Mouse (Mus musculus) stomach, embryonic 14.5 days (tissue): ENCODE measurements around the gene Gm43518. TPM values are rescaled to one million over a fixed set of nuclear protein-coding genes. Genes with fewer than 3 reads are reported as not detected.
A peak's percentile ranks its signal among the peaks of the same experiment; 100 is the strongest.

ENCODE experiments used
- ATAC-seq: fragments of 200-750 bp; cut with Nextera tagmentation; 2 replicates; pipeline ENCODE4 v1.8.0; 2017; ENCODE audit warnings: low read depth, moderate TSS enrichment; ENCODE audit not compliant: insufficient number of reproducible peaks, insufficient read depth, low FRiP score
- H3K27ac ChIP-seq: fragments of 300-500 bp; sonication (generic); 2 replicates; pipeline ENCODE4 v1.5.1; 2014; ENCODE audit warnings: mild to moderate bottlenecking, low read length, moderate library complexity, mixed read lengths
- H3K27me3 ChIP-seq: fragments of 300-500 bp; sonication (generic); 2 replicates; pipeline ENCODE4 v1.6.1; 2014; ENCODE audit warnings: low read length, control low read depth, mixed read lengths; ENCODE audit not compliant: control insufficient read depth, insufficient read depth
- H3K36me3 ChIP-seq: fragments of 300-500 bp; sonication (generic); 2 replicates; pipeline ENCODE4 v1.6.1; 2014; ENCODE audit warnings: mild to moderate bottlenecking, control low read depth, low read length, moderate library complexity, mixed read lengths; ENCODE audit not compliant: control insufficient read depth, insufficient read depth
- H3K4me1 ChIP-seq: fragments of 300-500 bp; sonication (generic); 2 replicates; pipeline ENCODE4 v1.6.1; 2014; ENCODE audit warnings: low read length, control low read depth, mixed read lengths; ENCODE audit not compliant: control insufficient read depth, insufficient read depth
- H3K4me2 ChIP-seq: fragments of 300-500 bp; sonication (generic); replicated peaks from 2 replicates; pipeline ENCODE4 v1.6.1; 2014; ENCODE audit warnings: low read depth, low read length, control low read depth
- H3K4me3 ChIP-seq: fragments of 300-500 bp; sonication (generic); 2 replicates; pipeline ENCODE4 v1.5.1; 2014; ENCODE audit warnings: low read depth, low read length, control low read depth
- H3K9ac ChIP-seq: fragments of 300-500 bp; sonication (generic); replicated peaks from 2 replicates; pipeline ENCODE4 v1.6.1; 2014; ENCODE audit warnings: low read depth, mild to moderate bottlenecking, control low read depth, low read length, moderate library complexity, mixed read lengths
- H3K9me3 ChIP-seq: fragments of 300-500 bp; sonication (generic); 2 replicates; pipeline ENCODE4 v1.6.1; 2016; ENCODE audit warnings: low read depth, low read length, control low read depth; ENCODE audit not compliant: control insufficient read depth
- WGBS: fragments of 180-500 bp; shearing (Covaris S2); extraction: QIAGEN DNeasy Blood & Tissue Kit; methylation state at CpG from one replicate; pipeline ENCODE4 v1.1.7; 2014; 5-methylcytosine and 5-hydroxymethylcytosine counted together
- polyA plus RNA-seq: library from polyadenylated mRNA; unstranded; fragments of >200 nt; fragmentation: Nextera tagmentation; extraction: Ambion mirVana; gene quantifications from 2 replicates; pipeline ENCODE4 v1.2.1, GENCODE M21; 2014

Gene Gm43518
- polyA plus RNA-seq, 1 experiment from 2014 or later: 4.0 TPM

- H3K27me3 ChIP-seq: peaks cover 10% of the 10 kb centered on the region; the same call in 1 of the 2 replicates
- no peak for ATAC-seq
- peak overlapping the region; percentile 86 for H3K4me2 ChIP-seq
- peak overlapping the region; percentile 65 for H3K4me3 ChIP-seq
- H3K9ac ChIP-seq: no peak overlapping the region; the same call in 1 of the 2 replicates
- no peaks in the 10 kb centered on the region for H3K36me3 ChIP-seq
- 16% methylated on average over 11 of the region's 11 CpGs for WGBS
- H3K27ac ChIP-seq: peak overlapping the region; percentile 15; the same call in 1 of the 2 replicates
- peaks cover 8% of the 10 kb centered on the region for H3K4me1 ChIP-seq
- H3K9me3 ChIP-seq: no peaks in the 10 kb centered on the region
Observed at GRCm38 (mm10) chr5:123974616-123975111, 47.4 kb downstream of the Gm43518 start.

DNA sequence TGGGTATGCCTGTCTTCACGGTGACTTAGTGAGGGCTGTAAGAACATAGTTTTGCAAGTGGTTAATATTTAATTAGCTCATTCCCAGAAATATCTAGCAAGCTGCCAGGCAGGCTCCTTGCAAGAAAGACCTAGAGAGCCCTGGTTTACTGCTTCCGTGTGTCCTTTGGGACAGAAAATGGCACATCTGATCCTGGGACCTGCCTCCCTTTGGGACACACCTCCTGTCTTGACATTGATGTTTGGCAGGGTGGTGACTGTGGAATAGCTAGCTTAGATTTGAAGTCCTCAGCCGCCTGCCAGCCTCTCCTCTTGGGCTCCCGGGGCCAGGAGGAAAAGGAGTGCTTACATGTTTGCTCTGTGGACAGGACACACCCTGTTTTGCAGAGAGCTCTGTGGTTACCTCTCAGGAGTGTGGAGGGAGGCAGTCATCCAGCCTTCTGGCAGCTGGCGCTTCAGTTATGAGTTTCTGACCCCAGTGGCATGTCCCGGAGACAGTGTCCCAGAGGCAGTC is 48.5 kb downstream of the Gm43518 start:
- H3K4me2 ChIP-seq: peak overlapping the region; percentile 86
- no peaks in the 10 kb centered on the region for H3K9me3 ChIP-seq
- 48% methylated on average over 6 of the region's 6 CpGs for whole genome bisulfite sequencing
- ATAC-seq: peak; percentile 57
- 0 out of 2 replicates have a peak overlapping the region, but pooled peaks have one; percentile 65 for H3K4me3 ChIP-seq
- H3K4me1 ChIP-seq: peaks cover 8% of the 10 kb centered on the region
- no peak overlapping the region for H3K9ac ChIP-seq
- H3K27me3 ChIP-seq: peaks cover 10% of the 10 kb centered on the region; the same call in 1 of the 2 replicates
- H3K36me3 ChIP-seq: no peaks in the 10 kb centered on the region
- peak overlapping the region; percentile 72; the same call in 1 of the 2 replicates for H3K27ac ChIP-seq

DNA sequence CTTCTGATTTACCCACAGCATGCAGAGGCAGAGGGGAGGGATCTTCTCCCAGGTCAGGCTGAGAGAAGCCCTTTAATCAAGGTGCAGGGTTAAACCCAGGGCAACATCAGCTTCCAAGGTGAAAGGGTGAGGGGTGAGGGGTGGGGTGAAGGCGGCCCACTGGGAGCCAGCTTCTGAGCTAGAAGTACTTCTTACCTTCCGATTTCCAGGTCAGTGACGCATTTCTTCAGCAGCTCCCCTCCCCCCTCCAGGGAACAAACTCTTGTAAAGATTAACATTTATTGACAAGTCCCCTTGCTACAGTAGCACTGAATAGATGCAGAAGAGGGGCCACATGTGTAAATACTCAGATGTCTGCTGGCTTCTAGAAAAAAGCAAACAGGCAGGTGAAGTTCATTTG is 50.0 kb downstream of the Gm43518 start:
- 0 out of 2 replicates have a peak overlapping the region, but pooled peaks have one; percentile 10 for H3K4me2 ChIP-seq
- WGBS: 33% methylated on average over 3 of the region's 3 CpGs
- peak overlapping the region; percentile 75; the same call in 1 of the 2 replicates for H3K27ac ChIP-seq
- peaks cover 10% of the 10 kb centered on the region; the same call in 1 of the 2 replicates for H3K27me3 ChIP-seq
- no peaks in the 10 kb centered on the region for H3K9me3 ChIP-seq
- H3K4me3 ChIP-seq: no peak overlapping the region
- H3K4me1 ChIP-seq: peaks cover 8% of the 10 kb centered on the region
- no peak overlapping the region for H3K9ac ChIP-seq
- no peaks in the 10 kb centered on the region for H3K36me3 ChIP-seq
- ATAC-seq: no peak

DNA sequence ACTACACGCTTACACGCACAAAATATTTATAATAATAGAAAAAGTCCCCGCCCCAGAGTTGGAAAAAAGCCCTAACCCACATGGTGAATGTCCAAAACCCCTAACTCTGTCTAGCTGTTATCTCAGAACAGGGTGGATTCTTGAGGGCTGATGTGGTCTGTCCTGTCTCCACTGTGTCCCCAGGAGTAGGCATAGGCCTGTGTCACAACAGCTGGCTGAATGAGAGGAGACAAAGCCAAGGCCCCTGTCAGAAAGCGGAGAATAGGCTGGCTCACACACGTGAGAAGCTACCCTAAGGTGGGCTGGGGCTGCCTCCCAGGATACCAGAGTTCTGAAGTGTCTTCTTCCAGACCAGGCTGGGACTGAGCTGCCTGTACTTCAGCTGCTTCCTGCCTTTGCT is 50.9 kb downstream of the Gm43518 start:
- peaks cover 6% of the 10 kb centered on the region; the same call in 1 of the 2 replicates for H3K27me3 ChIP-seq
- H3K4me3 ChIP-seq: no peak overlapping the region
- WGBS: 69% methylated on average over 5 of the region's 5 CpGs
- no peak overlapping the region; the same call in 1 of the 2 replicates for H3K9ac ChIP-seq
- no peaks in the 10 kb centered on the region for H3K36me3 ChIP-seq
- ATAC-seq: no peak
- no peaks in the 10 kb centered on the region for H3K9me3 ChIP-seq
- H3K27ac ChIP-seq: peak overlapping the region; percentile 75; the same call in 1 of the 2 replicates
- H3K4me2 ChIP-seq: no peak overlapping the region
- H3K4me1 ChIP-seq: peaks cover 8% of the 10 kb centered on the region

GRCm38 (mm10) chr5:123979221-123979979 is 52.2 kb downstream of the Gm43518 start:
- no peak overlapping the region for H3K4me3 ChIP-seq
- H3K27me3 ChIP-seq: 0 out of 2 replicates have a peak, but pooled peaks cover 4% of the 10 kb centered on the region
- 74% methylated on average over 18 of the region's 18 CpGs for WGBS
- no peak overlapping the region for H3K4me2 ChIP-seq
- H3K27ac ChIP-seq: 0 out of 2 replicates have a peak overlapping the region, but pooled peaks have one; percentile 33
- no peaks in the 10 kb centered on the region for H3K36me3 ChIP-seq
- no peak overlapping the region for H3K9ac ChIP-seq
- no peaks in the 10 kb centered on the region for H3K9me3 ChIP-seq
- ATAC-seq: no peak
- H3K4me1 ChIP-seq: peaks cover 8% of the 10 kb centered on the region

DNA sequence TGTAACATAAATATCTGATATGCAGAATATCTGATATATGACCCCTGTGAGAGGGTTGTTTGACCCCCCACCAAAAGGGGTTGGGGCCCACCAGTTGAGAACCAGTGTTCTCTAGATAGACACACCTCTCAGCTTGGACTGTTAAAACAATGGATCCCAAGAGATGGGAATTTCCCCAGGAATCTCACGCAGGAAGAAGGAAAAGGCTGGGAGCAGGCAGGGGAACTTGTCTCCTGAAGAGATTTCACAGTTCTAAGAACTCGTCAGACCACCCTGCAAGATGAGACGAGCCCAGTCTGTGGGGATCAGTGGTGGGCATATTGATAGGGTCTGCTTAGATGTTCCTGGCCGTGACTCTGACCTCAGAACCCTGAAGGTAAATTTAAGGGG is 52.8 kb downstream of the Gm43518 start:
- H3K9ac ChIP-seq: no peak overlapping the region
- 49% methylated on average over 4 of the region's 4 CpGs for WGBS
- no peaks in the 10 kb centered on the region for H3K27me3 ChIP-seq
- no peak overlapping the region for H3K27ac ChIP-seq
- ATAC-seq: no peak
- H3K4me3 ChIP-seq: no peak overlapping the region
- peaks cover 8% of the 10 kb centered on the region for H3K4me1 ChIP-seq
- H3K4me2 ChIP-seq: no peak overlapping the region
- no peaks in the 10 kb centered on the region for H3K36me3 ChIP-seq
- H3K9me3 ChIP-seq: no peaks in the 10 kb centered on the region

DNA sequence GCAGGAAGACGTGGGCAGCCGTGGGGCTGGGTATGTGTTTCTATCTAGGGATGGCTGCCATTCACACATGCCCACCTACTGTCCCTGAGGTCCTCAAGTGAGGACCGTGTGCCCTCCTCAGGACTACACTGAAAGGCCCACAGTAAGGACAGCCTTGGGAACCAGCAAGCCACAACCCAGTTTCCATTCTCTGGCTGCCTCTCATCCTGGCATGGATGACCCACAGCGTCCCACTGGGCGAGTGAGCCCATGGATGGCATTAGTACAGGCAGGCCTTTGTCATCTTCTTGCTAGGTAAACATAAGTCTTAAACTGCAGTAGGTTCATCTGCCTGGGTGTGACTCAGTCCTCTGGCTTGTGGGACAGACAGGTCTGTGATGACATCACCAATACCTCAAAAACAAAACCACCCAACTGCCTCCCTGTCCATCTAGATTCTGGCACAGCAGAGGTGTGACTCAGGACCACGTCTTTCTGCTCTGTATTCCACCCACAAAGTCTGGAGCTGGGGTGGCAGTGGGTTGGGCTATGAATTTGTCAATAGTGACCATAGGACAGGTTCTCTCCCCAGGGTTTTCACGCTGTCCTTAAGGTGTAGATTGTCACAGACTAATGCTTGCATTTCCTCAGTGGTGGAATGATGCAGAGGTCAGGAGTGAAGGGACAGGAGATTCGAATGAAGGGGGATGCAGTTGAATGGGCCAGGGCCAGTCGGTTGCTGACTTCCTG is 53.5 kb downstream of the Gm43518 start:
- Histone ChIP-seq H3K27me3 (no peaks in the 10 kb centered on the region), H3K9ac (no peak overlapping the region), H3K36me3 (no peaks in the 10 kb centered on the region), H3K27ac (no peak overlapping the region), H3K4me3 (no peak overlapping the region), H3K4me2 (no peak overlapping the region), H3K4me1 (peaks cover 8% of the 10 kb centered on the region), H3K9me3 (no peaks in the 10 kb centered on the region)
- no peak for ATAC-seq
- WGBS: 72% methylated on average over 9 of the region's 9 CpGs

DNA sequence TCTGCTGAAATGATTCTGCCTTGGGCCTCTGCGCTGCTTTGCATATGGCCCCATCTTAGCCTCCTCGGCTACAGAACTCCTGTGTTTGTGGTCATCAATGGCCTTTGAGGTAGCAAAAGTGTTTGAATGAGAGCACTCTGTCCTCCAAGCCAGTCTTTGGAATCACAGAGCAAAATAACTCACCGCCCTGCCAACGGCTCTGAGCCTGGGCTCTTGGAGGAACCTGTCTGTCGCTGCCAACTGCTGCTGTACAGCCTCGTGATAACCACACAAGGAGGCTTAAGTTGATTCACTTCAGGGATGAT is 54.0 kb downstream of the Gm43518 start:
- H3K36me3 ChIP-seq: no peaks in the 10 kb centered on the region
- no peaks in the 10 kb centered on the region for H3K9me3 ChIP-seq
- no peak overlapping the region for H3K27ac ChIP-seq
- H3K9ac ChIP-seq: no peak overlapping the region
- no peaks in the 10 kb centered on the region for H3K27me3 ChIP-seq
- no peak overlapping the region for H3K4me3 ChIP-seq
- no peak for ATAC-seq
- peaks cover 8% of the 10 kb centered on the region for H3K4me1 ChIP-seq
- H3K4me2 ChIP-seq: no peak overlapping the region
- 71% methylated on average over 6 of the region's 6 CpGs for WGBS
